Mouse (Mus musculus): ENCODE measurements at regions not wholly inside any gene's neighbourhood (a gene's known extent, or its start where the extent isn't known, plus 50 kb on each side); places are given as distances from the start of the nearest gene placed in this dataset.
"Not testable (repeated sequence)": the region's sequence is repeated elsewhere in the genome, so short reads cannot be mapped to it uniquely, and the experiment has no call there.

GRCm38 (mm10) chrY:86743391-86743790 lies 373.2 kb upstream of the Gm21477 start:
- peak in 1 of 2 experiments; percentile 0 for DNase-seq
- intact Hi-C loops (cut with DNase I) = not testable (repeated sequence)

All from heart, postnatal 10 days (tissue).